Mouse (Mus musculus) cerebellum, postnatal 14 days (tissue): ENCODE results near the gene Cdyl2.

Source experiments
- DNase-seq, 2 experiments: peaks; one replicate each; pipeline ENCODE4 v3.0.0; 2021; ENCODE audit warnings: mixed read lengths in 2 of 2

Gene Cdyl2

GRCm38 (mm10) chr8:116671543-116671942 lies 61.2 kb downstream of the Cdyl2 start:
- peak in 1 of 2 experiments; percentile 20 for DNase-seq

- DNase-seq: no peak
Measured at GRCm38 (mm10) chr8:116670604-116671003, 62.2 kb downstream of the Cdyl2 start.

DNA sequence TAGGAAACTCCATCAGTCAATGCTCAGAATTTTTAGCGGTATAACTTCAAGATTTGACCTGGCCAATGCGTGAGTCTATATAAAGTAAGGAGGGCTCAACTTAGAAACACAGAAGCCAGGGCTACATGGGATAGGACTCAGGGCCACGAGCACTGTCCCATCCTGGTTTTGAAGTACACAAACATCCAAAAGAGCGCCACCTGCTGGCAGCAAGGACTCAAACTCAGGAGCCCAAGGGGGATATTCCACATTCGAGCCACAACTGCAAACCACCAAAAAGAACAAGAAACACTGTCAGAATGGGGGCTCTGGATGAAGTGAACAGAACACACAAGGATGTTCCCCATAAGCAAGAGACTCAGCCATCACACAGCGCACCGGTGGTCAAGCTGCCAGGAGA lies 63.8 kb downstream of the Cdyl2 start:
- DNase-seq: no peak

GRCm38 (mm10) chr8:116666781-116667325 lies 65.9 kb downstream of the Cdyl2 start:
- peak; percentile 17 to 20 for DNase-seq

DNA sequence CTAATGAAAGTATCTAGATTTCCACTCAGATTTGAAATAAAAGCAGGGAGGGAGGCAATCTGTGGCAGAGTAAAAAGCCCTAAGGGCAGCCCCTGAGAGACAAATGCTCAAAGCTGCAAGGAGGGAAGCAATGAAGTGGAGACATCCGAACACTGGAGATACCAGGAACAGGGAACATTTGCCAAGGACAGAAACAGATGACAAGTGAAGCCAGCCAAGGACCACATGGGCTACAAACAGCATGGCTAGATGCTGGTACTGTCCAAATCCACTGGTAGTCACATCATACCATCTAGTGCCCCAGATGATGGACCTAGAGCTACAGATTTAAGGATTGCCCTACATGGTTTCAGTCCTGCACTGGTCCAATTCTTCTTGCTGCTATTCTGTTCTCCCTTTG lies 71.3 kb downstream of the Cdyl2 start:
- DNase-seq: peak in 1 of 2 experiments; percentile 24

DNA sequence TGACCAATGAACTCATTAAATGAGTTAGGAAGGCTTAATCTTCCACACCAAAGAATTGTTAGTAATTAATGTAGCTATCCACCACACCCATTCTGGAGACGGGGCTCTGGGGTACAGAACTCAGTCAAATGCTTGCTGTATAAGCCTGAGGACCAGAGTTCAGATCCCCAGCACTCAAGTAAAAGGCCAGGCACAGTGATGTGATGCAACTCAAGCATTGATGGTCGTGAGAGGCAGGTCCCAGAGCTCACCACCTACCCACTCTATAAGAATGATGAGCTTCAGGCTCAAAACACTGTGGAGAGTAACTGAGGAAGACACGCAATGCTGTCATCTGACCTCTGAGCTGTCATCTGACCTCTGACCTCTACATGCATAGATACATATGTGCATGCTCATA lies 76.0 kb downstream of the Cdyl2 start:
- no peak for DNase-seq

GRCm38 (mm10) chr8:116654881-116655280 lies 77.9 kb downstream of the Cdyl2 start:
- DNase-seq: no peak

DNA sequence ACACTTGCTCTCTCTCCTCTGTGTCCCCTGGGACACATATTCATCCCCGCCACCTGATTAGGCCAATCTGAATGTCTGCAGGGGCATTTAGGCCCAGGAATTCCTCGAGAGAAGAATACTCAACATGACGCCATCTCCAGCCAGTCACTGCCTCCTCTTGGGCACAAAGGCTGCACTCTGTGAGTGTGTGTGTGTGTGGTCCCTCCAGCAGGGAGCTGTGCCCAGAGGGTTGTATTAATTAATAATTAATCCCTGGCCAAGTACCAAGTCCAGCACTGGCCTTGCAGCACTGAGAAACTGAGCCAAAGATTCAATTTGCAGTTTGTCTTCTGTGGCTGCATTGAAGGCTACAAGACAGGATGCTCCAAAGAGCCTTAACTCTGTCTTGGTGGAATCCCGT lies 79.8 kb downstream of the Cdyl2 start:
- peak in 1 of 2 experiments; percentile 32 for DNase-seq

- no peak for DNase-seq
Measured at GRCm38 (mm10) chr8:116649975-116650725, 82.6 kb downstream of the Cdyl2 start.

- DNase-seq: no peak
Measured at GRCm38 (mm10) chr8:116645376-116645775, 87.4 kb downstream of the Cdyl2 start.

DNA sequence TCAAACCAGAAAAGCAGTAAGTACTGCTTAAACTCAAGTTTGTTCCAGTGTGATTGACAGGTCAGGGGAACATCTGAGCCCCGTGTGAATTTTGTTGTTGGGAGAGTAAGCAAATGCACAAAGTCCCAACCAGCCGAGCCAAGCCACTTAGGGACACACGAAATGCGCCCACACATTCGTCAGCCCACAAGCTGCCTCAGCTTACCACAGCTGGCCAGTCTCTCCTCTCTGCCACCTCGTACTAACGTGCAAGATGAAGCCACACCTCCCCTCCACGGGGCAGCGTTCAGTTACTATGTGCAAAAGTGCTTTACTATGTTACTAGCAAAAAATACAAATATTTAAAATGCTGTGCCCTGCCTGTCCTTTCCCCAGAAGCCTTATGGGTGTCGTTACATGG lies 91.9 kb downstream of the Cdyl2 start:
- no peak for DNase-seq

- DNase-seq: no peak
Measured at GRCm38 (mm10) chr8:116637998-116638397, 94.8 kb downstream of the Cdyl2 start.

GRCm38 (mm10) chr8:116637193-116637592 lies 95.6 kb downstream of the Cdyl2 start:
- DNase-seq: no peak

DNA sequence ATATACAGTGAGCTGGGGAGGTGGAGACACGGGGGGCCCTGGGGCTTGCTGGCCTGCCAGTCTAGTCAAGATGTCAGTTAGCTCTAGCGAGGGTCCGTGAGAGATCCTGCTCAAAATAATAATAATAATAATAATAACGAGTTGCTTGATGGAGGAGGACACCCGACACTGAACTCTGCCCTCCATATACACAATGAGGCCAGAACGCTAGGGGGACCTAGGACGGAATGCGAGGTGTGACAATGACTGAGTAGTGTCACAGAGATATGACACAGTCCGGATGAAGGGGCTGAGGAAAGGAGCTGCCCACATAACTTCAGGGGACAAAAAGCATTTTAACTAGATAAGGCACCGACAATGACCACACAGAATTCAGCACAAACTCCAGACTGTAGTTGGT lies 96.4 kb downstream of the Cdyl2 start:
- DNase-seq: no peak

DNA sequence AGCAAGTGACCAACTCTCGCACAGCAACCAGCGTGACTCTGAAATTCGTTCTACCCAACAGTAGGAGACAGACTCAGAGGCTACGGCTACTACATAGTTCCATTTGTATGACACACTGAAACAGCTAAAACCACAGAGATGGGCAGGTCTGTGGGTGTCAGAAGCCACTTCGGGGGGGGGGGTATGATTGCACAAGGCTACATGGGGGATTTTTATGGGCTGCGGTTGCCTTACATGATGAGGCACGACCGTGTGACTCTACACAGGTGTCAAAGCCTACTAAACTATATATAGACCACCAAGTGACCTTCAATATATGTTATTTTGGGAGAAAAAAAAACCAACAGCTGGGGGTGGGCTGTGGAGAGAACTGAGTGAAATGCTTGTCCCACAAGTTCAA lies 96.8 kb downstream of the Cdyl2 start:
- DNase-seq: no peak

DNA sequence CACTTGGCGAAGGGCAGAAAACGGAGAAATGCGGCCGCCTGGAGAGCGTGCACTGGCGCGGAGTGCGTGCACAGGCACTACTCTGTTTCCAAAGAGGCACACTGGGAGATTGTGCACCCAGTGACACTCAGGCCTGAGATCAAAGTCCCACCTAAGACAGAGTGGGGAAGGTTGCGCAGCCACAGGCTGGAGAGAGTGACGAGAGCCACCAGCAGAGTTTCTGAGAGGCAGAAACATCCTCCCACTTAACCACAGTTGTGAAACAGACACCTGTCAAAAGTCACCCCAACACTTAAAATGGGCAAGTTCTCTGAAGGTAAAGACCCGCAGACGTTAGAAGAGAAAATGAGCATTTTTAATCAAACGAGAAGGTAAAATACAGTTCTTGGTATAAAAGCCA lies 97.5 kb downstream of the Cdyl2 start:
- no peak for DNase-seq

DNA sequence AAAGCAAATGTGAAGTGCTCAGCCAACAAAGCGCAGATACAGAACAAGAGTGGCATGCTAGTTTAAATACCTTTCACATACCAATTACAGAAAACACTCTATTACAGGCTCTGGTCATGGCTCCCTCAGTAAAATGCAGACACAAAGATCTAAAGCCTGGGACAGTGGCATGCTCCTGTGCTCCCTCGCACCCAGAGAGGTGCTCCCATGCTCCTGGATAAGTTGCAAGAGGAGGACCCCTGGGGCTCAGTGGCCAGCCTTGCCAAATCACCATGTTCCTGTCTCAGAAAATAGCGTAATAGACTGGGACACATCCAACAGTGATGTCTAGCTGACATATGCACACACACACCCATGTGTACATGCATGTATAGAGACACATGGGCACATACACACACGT lies 98.4 kb downstream of the Cdyl2 start:
- peak in 1 of 2 experiments; percentile 27 for DNase-seq

GRCm38 (mm10) chr8:116633470-116634150 lies 99.2 kb downstream of the Cdyl2 start:
- DNase-seq: peak; percentile 78 to 85

DNA sequence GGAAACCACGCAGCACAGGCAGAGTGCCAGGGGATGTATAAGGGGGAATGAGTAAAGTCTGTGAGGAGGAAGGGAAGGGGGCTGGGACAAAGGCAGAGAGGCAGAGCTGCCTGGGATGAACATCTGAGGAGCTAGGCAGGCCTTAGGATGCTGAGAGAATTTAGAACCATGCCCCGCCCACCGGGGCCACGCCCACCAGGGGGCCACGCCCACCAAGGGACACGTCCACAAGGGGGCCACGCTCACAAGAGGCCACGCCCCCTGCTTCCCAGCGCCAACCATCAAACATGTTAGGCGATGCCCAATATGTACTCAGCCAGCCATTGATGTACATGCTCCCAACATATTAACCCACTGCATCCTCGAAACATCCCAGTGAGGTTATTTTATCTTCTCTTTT lies 102.7 kb downstream of the Cdyl2 start:
- DNase-seq: peak in 1 of 2 experiments; percentile 25

DNA sequence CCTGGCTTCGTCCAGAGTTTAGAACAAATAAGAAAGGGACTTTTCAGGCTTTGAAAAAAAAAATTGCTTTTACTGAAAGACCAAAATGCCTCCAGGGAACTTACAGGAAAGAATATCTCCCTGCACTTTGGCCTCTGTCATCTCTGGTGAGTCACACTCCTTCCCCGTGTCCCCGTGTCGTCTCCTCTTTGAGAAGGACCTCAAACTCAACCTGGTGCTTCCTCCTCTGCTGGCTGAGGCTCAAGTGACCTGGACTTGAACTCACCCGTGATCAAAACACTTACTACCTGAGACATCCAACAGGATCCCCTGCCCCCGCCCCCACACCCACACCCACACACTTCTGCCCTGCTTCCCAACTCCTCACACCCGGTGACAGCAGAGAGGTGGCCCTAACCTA lies 103.8 kb downstream of the Cdyl2 start:
- DNase-seq: no peak

- no peak for DNase-seq
Measured at GRCm38 (mm10) chr8:116627854-116628479, 104.8 kb downstream of the Cdyl2 start.

DNA sequence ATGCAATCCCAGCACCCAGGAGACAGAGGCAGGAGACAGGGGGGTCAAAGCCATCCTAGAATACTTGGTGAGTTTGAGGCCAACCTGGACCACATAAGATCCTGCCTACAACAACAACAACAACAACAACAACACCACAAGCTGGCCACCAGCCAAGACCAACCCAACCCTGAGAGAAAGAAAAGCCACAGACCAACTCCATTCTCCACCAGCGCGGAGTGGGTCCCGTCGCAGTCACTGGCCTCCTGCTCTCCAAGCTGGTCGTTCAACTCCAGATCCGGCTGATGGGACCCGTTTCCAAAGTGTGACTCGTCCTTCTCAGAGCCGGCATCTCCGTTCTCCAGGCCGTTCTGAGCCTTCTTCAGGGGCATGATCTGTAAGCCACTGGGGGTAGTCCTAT lies 109.2 kb downstream of the Cdyl2 start:
- no peak for DNase-seq

DNA sequence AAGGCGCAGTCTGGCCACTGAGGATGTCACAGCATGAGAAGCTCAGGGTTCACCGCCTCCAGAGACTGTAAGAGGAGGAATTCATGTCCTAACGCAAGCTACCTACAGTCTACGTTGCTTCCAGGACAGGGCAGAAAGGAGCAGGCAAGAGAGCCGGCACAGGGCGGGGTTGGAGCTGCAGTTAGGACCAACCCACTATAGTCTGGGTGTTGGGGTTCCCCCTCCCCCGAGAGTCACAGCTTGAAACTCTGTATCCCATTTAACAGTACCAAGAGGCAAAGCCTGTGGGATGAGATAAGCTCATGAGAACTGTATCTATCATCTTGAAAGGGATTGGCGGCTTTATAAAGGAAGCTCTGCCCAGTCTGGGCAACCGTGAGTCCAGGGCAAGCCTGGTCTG lies 110.5 kb downstream of the Cdyl2 start:
- no peak for DNase-seq
